Mouse (Mus musculus): ENCODE data around the gene Asna1.

- no peak for TF ChIP-seq POLR2A (IDR thresholded peaks at IDR 0.05; ENCODE audit: insufficient read depth, low read depth, low read length)
- no peak for TF ChIP-seq CTCF (IDR thresholded peaks at IDR 0.05)
Observed at GRCm38 (mm10) chr8:84989311-84989731, 35.8 kb downstream of the Asna1 start.
